Mouse (Mus musculus): ENCODE results near the gene Mettl7a3. TPM values are rescaled to one million over a fixed set of nuclear protein-coding genes. Genes with fewer than 3 reads are reported as not detected.

Mettl7a3 gene
- polyA plus RNA-seq, 1 experiment, result not detected

- TF ChIP-seq CTCF (IDR thresholded peaks at IDR 0.05; ENCODE audit: control insufficient read depth, insufficient read depth, low read length) (no peak), POLR2A (IDR thresholded peaks at IDR 0.05; ENCODE audit: borderline replicate concordance, control insufficient read depth, low read depth, low read length) (no peak)
- 18% methylated on average over 16 of the region's 16 CpGs for WGBS
- Histone ChIP-seq H3K4me3 (replicated peaks; ENCODE audit: control insufficient read depth, low read depth, low read length) (no peak overlapping the region), H3K4me1 (ENCODE audit: control insufficient read depth, insufficient read depth, low read length) (no peaks in the 10 kb centered on the region), H3K27ac (ENCODE audit: control insufficient read depth, insufficient read depth, low read depth, low read length, poor library complexity) (no peak overlapping the region)
Observed at GRCm38 (mm10) chr15:100388224-100388835, 53.6 kb downstream of the Mettl7a3 start.

- Histone ChIP-seq H3K4me1 (ENCODE audit: control insufficient read depth, insufficient read depth, low read length) (no peaks in the 10 kb centered on the region), H3K4me3 (replicated peaks; ENCODE audit: control insufficient read depth, low read depth, low read length) (no peak overlapping the region), H3K27ac (ENCODE audit: control insufficient read depth, insufficient read depth, low read depth, low read length, poor library complexity) (no peak overlapping the region)
- TF ChIP-seq CTCF (IDR thresholded peaks at IDR 0.05; ENCODE audit: control insufficient read depth, insufficient read depth, low read length), result no peak
- TF ChIP-seq POLR2A (IDR thresholded peaks at IDR 0.05; ENCODE audit: borderline replicate concordance, control insufficient read depth, low read depth, low read length), result no peak
- WGBS, result 78% methylated on average over 9 of the region's 9 CpGs
Observed at GRCm38 (mm10) chr15:100388886-100389285, 54.2 kb downstream of the Mettl7a3 start.

Other genes starting within 250 kb of the Mettl7a3 start
- gene Atf1, start 107.1 kb upstream of the Mettl7a3 start, polyA plus RNA-seq (2011; ENCODE audit: insufficient read depth, insufficient read length, low replicate concordance, missing spikeins), result 36.5 and 58.0 TPM in 2 replicates
- not detected in 2 replicates for gene Tmprss12, start 54.1 kb upstream of the Mettl7a3 start, polyA plus RNA-seq (2011; ENCODE audit: insufficient read depth, insufficient read length, low replicate concordance, missing spikeins)
- 29.4 and 34.3 TPM in 2 replicates for gene Mettl7a1, start 30.8 kb upstream of the Mettl7a3 start, polyA plus RNA-seq (2011; ENCODE audit: insufficient read depth, insufficient read length, low replicate concordance, missing spikeins)
- not detected in 2 replicates for gene Methig1, start 18.2 kb downstream of the Mettl7a3 start, polyA plus RNA-seq (2011; ENCODE audit: insufficient read depth, insufficient read length, low replicate concordance, missing spikeins)
- gene Mettl7a2, start 18.3 kb downstream of the Mettl7a3 start, polyA plus RNA-seq (2011; ENCODE audit: insufficient read depth, insufficient read length, low replicate concordance, missing spikeins), result not detected in 2 replicates
- not detected in 2 replicates for gene Higd1c, start 29.6 kb downstream of the Mettl7a3 start, polyA plus RNA-seq (2011; ENCODE audit: insufficient read depth, insufficient read length, low replicate concordance, missing spikeins)
- not detected in 2 replicates for gene Gm5475, start 87.2 kb downstream of the Mettl7a3 start, polyA plus RNA-seq (2011; ENCODE audit: insufficient read depth, insufficient read length, low replicate concordance, missing spikeins)
- gene Slc11a2, start 90.1 kb downstream of the Mettl7a3 start, polyA plus RNA-seq (2011; ENCODE audit: insufficient read depth, insufficient read length, low replicate concordance, missing spikeins), result 27.7 and 30.7 TPM in 2 replicates
- gene Letmd1, start 134.1 kb downstream of the Mettl7a3 start, polyA plus RNA-seq (2011; ENCODE audit: insufficient read depth, insufficient read length, low replicate concordance, missing spikeins), result 10.9 and 19.1 TPM in 2 replicates
- gene Csrnp2, start 160.6 kb downstream of the Mettl7a3 start, polyA plus RNA-seq (2011; ENCODE audit: insufficient read depth, insufficient read length, low replicate concordance, missing spikeins), result 0.43 and 3.0 TPM in 2 replicates
- 9.5 and 11.8 TPM in 2 replicates for gene Tfcp2, start 217.1 kb downstream of the Mettl7a3 start, polyA plus RNA-seq (2011; ENCODE audit: insufficient read depth, insufficient read length, low replicate concordance, missing spikeins)